Mouse (Mus musculus) heart, postnatal 36 days (tissue): ENCODE measurements around the gene Cdc34. TPM values are rescaled to one million over a fixed set of nuclear protein-coding genes. Genes with fewer than 3 reads are reported as not detected.
A peak's percentile ranks its signal among the peaks of the same experiment; 100 is the strongest.

Experiments
- DNase-seq, 2 experiments: peaks; one replicate each; pipeline ENCODE4 v3.0.0; 2021 to 2022
- intact Hi-C: fragments of 180-260 bp; cut with DNase I; formaldehyde crosslinking; loops from one replicate; pipeline ENCODE4 v1.15.1; 2025
- total RNA-seq, 2 experiments: library from RNA; stranded (reverse); gene quantifications; 2 replicates each; pipeline ENCODE4 v1.2.3; 2021

The Cdc34 gene
- total RNA-seq, 2 experiments from 2014 or later = 178 to 198 TPM

GRCm38 (mm10) chr10:79670071-79670888, 11.7 kb upstream of the Cdc34 start:
- no peak for DNase-seq
- intact Hi-C loops = no loop called here

- intact Hi-C loops = no loop called here
- DNase-seq = no peak
Observed at GRCm38 (mm10) chr10:79671396-79672087, 10.5 kb upstream of the Cdc34 start.

- intact Hi-C loops = no loop called here
- no peak for DNase-seq
Observed at GRCm38 (mm10) chr10:79672088-79672455, 9.9 kb upstream of the Cdc34 start.

GRCm38 (mm10) chr10:79673054-79673453, 8.9 kb upstream of the Cdc34 start:
- DNase-seq = no peak
- intact Hi-C loops = no loop called here

- no peak for DNase-seq
- intact Hi-C loops = no loop called here
Observed at GRCm38 (mm10) chr10:79675346-79676035, 6.5 kb upstream of the Cdc34 start.

- DNase-seq = no peak
- intact Hi-C loops = no loop called here
Observed at GRCm38 (mm10) chr10:79680606-79681495, 1.1 kb upstream of the Cdc34 start.

- DNase-seq = peak in 1 of 2 experiments; percentile 41
- intact Hi-C loops = no loop called here
Observed at GRCm38 (mm10) chr10:79682551-79682915, 538 bp downstream of the Cdc34 start.

GRCm38 (mm10) chr10:79682916-79683582, 1.1 kb downstream of the Cdc34 start:
- intact Hi-C loops = no loop called here
- DNase-seq = peak; percentile 60 to 70

- intact Hi-C loops = no loop called here
- DNase-seq = peak; percentile 57 to 71
Observed at GRCm38 (mm10) chr10:79683726-79684640, 2.0 kb downstream of the Cdc34 start.

- intact Hi-C loops = no loop called here
Observed at GRCm38 (mm10) chr10:79684770-79685600, 3.0 kb downstream of the Cdc34 start.

GRCm38 (mm10) chr10:79686219-79686618, 4.2 kb downstream of the Cdc34 start:
- DNase-seq = no peak
- intact Hi-C loops = no loop called here

More at GRCm38 (mm10) chr10:79684770-79685600, 3.0 kb downstream of the Cdc34 start:
- no peak for DNase-seq

- DNase-seq = no peak
- intact Hi-C loops = no loop called here
Observed at GRCm38 (mm10) chr10:79686691-79687090, 4.7 kb downstream of the Cdc34 start.

GRCm38 (mm10) chr10:79687513-79687912, 5.5 kb downstream of the Cdc34 start:
- intact Hi-C loops = no loop called here
- no peak for DNase-seq

- intact Hi-C loops = no loop called here
- no peak for DNase-seq
Observed at GRCm38 (mm10) chr10:79688720-79689119, 6.7 kb downstream of the Cdc34 start, which contains the start of gene Gzmm. Gene Gzmm (plus strand): TSS chr10:79689020.

- no peak for DNase-seq
- intact Hi-C loops = no loop called here
Observed at GRCm38 (mm10) chr10:79689178-79689577, 7.2 kb downstream of the Cdc34 start.

GRCm38 (mm10) chr10:79691986-79692548, 10.1 kb downstream of the Cdc34 start:
- no peak for DNase-seq
- intact Hi-C loops = no loop called here

- DNase-seq = no peak
- intact Hi-C loops = loop anchor here (2.0 kb wide), 1 partner anchor 95 kb away; no protein-coding TSS in a partner anchor
Observed at GRCm38 (mm10) chr10:79693580-79694378, 11.8 kb downstream of the Cdc34 start.
